Comparison of ENCODE assay signal across 29 mouse cellular contexts in the genomic region with DNA sequence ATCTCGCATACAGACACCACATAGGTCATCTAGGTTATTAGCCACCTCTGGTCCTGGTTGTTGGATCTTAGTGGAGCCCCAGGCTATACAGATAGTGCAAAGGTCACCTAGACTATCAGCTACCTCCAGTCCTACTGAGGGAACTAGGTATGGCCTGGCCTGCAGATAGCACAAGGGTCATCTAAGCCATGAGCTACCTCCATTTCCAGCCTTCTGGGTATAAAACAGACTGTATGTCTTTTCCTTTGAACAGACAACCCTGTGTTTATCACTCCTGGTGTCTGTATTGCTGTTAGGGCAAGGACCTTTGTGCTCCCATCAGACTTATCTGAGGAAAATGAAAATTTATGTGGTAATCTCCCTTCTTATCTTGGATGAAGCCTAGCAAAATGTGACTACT. TPM values are rescaled to one million over a fixed set of nuclear protein-coding genes. Genes with fewer than 3 reads are reported as not detected.
"Had no signal": no experiment of that assay in that cellular context is flagged by ENCODE, and none has a peak within 500 bp of the region (broad histone marks: within the 10 kb centered on the region; RNA-seq: fewer than 3 reads in every experiment).

No protein-coding gene starts in this region.

- H3K27me3 ChIP-seq: hindbrain, embryonic 12.5 days had no signal

- H3K4me1 ChIP-seq: limb, embryonic 13.5 days had no signal

- H3K9ac ChIP-seq: heart, embryonic 12.5 days; hindbrain, embryonic 12.5 days; hindbrain, embryonic 14.5 days; kidney, embryonic 15.5 days; limb, embryonic 13.5 days; limb, embryonic 15.5 days had no signal

- H3K9me3 ChIP-seq: heart, embryonic 10.5 days; heart, embryonic 12.5 days; hindbrain, embryonic 10.5 days; hindbrain, embryonic 12.5 days; kidney, embryonic 15.5 days; limb, embryonic 13.5 days; limb, embryonic 15.5 days had no signal

- ATAC-seq: hindbrain, embryonic 16.5 days; inflammation-experienced regulatory T-cells, adult 6 months had no signal

- DNase-seq: gastrocnemius, adult 2 months; gastrocnemius, postnatal 10 days; gastrocnemius, postnatal 25 days; heart, adult 18-20 months; heart, postnatal 10 days; heart, postnatal 4 days; kidney, adult 11 months; kidney, adult 2 months; kidney, adult 9 months; kidney, postnatal 14 days; kidney, postnatal 36 days; layer of hippocampus, adult 9-11 months; layer of hippocampus, postnatal 36 days; left cerebral cortex, postnatal 4 days had no signal

- H3K4me3 ChIP-seq: gastrocnemius, adult 2 months; heart, embryonic 10.5 days; heart, embryonic 12.5 days; hindbrain, embryonic 10.5 days; hindbrain, embryonic 12.5 days; kidney, embryonic 15.5 days; limb, embryonic 13.5 days; limb, embryonic 15.5 days had no signal

- H3K27ac ChIP-seq: gastrocnemius, adult 2 months; heart, embryonic 10.5 days; hindbrain, embryonic 10.5 days; hindbrain, embryonic 12.5 days; hindbrain, embryonic 14.5 days; kidney, embryonic 15.5 days; kidney, postnatal 0 days; limb, embryonic 13.5 days; limb, embryonic 15.5 days had no signal

- H3K4me2 ChIP-seq: heart, embryonic 12.5 days; hindbrain, embryonic 12.5 days; hindbrain, embryonic 14.5 days; kidney, embryonic 15.5 days; limb, embryonic 13.5 days; limb, embryonic 15.5 days had no signal

- H3K36me3 ChIP-seq: heart, embryonic 10.5 days; heart, embryonic 12.5 days; hindbrain, embryonic 10.5 days; hindbrain, embryonic 12.5 days; kidney, embryonic 15.5 days; limb, embryonic 13.5 days; limb, embryonic 15.5 days had no signal

RNA-seq across cellular contexts. Expression of a gene that starts 54.1 kb away (rescaled TPM):
- polyA plus RNA-seq: heart, embryonic 10.5 days; heart, embryonic 12.5 days; heart, embryonic 14.5 days; heart, embryonic 16.5 days; hindbrain, embryonic 10.5 days; hindbrain, embryonic 12.5 days; inflammation-experienced regulatory T-cells, adult 6 months; limb, embryonic 11.5 days; limb, embryonic 13.5 days; liver, adult 2 months had no signal
